In the genomic region with DNA sequence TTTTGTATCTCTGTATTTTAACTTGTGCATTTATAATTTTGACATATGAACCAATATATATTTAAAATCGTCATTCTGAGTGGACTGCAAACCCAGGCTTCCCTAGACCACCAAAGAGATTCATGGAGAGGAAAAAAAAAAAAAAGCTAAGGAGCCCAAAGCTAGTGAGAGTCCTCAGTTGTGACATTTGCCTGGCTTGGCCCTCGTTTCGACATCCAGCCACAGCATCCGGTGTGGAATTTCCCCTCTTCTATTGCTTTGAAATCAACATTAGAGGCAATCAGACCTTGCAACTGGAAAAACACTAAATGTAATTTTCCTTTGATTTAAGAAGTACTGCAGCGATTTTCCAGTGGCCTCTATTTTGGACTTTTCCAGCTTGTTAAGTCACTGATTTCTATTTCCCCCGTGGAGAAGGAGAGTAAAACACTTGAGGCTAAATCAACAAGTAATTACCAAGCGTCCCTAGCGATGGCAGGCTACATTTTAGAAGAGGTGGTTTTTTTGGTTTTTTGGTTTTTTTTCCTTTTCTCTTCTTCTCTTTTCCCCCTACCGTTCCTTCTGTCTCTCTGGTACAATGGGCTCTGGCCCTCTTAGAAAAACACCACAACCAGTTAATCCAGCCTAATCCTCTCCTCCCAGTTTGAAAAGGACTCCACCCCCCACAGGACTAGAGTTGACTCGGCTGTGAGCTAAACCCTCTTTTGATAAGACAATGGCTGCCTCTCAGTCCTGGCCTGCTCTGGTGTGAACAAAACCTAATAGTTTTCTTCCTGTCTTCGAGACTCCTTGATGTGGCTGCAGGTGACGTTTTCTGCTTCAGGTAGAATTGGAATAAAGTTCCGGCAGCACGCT, we compare ENCODE assay signal across 20 mouse cellular contexts. TPM values are rescaled to one million over a fixed set of nuclear protein-coding genes. Genes with fewer than 3 reads are reported as not detected.
DNase-seq lines count a peak whose midpoint lies in the region; ATAC-seq and TF ChIP-seq lines count a peak whose summit lies in the region.
"Had no signal": no experiment of that assay in that cellular context is flagged by ENCODE, and none has a peak within 500 bp of the region (broad histone marks: within the 10 kb centered on the region; RNA-seq: fewer than 3 reads in every experiment).

No protein-coding gene starts in this region.

- ATAC-seq in heart, embryonic 14.5 days (ENCODE audit: insufficient number of reproducible peaks, insufficient read depth, low FRiP score, low read depth), result no peak
- ATAC-seq in megakaryocyte, adult 5-6 weeks (ENCODE audit: poor library complexity, severe bottlenecking), result peak; percentile 44; the same call in 1 of the 2 replicates
- ATAC-seq: forebrain, postnatal 0 days; Patski had no signal

- WGBS in heart, embryonic 14.5 days, result 31% methylated on average over 14 of the region's 14 CpGs

- no peak for TF ChIP-seq POLR2A in brain, embryonic 14.5 days (IDR thresholded peaks at IDR 0.05; ENCODE audit: borderline replicate concordance, extremely low read depth, insufficient read depth, insufficient read length, poor library complexity, severe bottlenecking)

- H3K4me2 ChIP-seq in heart, embryonic 14.5 days (ENCODE audit: low read length), result 0 out of 2 replicates have a peak overlapping the region, but pooled peaks have one; percentile 6
- H3K4me2 ChIP-seq: embryonic facial prominence, embryonic 12.5 days; hindbrain, embryonic 14.5 days; limb, embryonic 12.5 days; neural tube, embryonic 15.5 days had no signal

- no peaks in the 10 kb centered on the region for H3K9me3 ChIP-seq in heart, embryonic 14.5 days (ENCODE audit: control insufficient read depth, low read length)
- H3K9me3 ChIP-seq: embryonic facial prominence, embryonic 12.5 days; limb, embryonic 12.5 days; neural tube, embryonic 15.5 days had no signal

- DNase-seq in heart, adult 8-10 months (ENCODE audit: low spot score), result no peak
- peak; percentile 48 for DNase-seq in CD4-positive, CD25-positive, alpha-beta regulatory T cell, adult 2 months (ENCODE audit: low read depth, low spot score)
- DNase-seq in brain, embryonic 14.5 days (ENCODE audit: low read depth), result peak; percentile 67
- no peak for DNase-seq in left cerebral cortex, adult 11 months (ENCODE audit: low spot score)
- no peak for DNase-seq in thymus, postnatal 0 days (ENCODE audit: low spot score)
- DNase-seq in ovary, postnatal 10 days (ENCODE audit: low spot score), result no peak
- DNase-seq: adrenal gland, postnatal 14 days; forebrain, postnatal 0 days; right cerebral cortex, postnatal 25 days; thymus, postnatal 25 days had no signal

- TF ChIP-seq CTCF in brain, embryonic 14.5 days (IDR thresholded peaks at IDR 0.05; ENCODE audit: borderline replicate concordance, extremely low read depth, insufficient read depth, insufficient read length), result no peak

- H3K27ac ChIP-seq in heart, embryonic 14.5 days (replicated peaks in 1 of 2; ENCODE audit: control insufficient read depth in 1 of 2, insufficient read depth in 1 of 2, low read depth in 2 of 2, low read length in 2 of 2), result no peak overlapping the region
- H3K27ac ChIP-seq: embryonic facial prominence, embryonic 12.5 days; hindbrain, embryonic 14.5 days; limb, embryonic 12.5 days; neural tube, embryonic 15.5 days had no signal

- H3K4me3 ChIP-seq in heart, embryonic 14.5 days (ENCODE audit: control insufficient read depth in 1 of 2, insufficient read depth in 1 of 2, low read depth in 1 of 2, low read length in 2 of 2), result no peak overlapping the region
- H3K4me3 ChIP-seq: embryonic facial prominence, embryonic 12.5 days; limb, embryonic 12.5 days; neural tube, embryonic 15.5 days had no signal

- H3K27me3 ChIP-seq in heart, embryonic 14.5 days (ENCODE audit: control insufficient read depth, insufficient read depth, low read length), result peaks cover 7% of the 10 kb centered on the region; the same call in 1 of the 2 replicates
- H3K27me3 ChIP-seq: Patski had no signal

- no peaks in the 10 kb centered on the region for H3K36me3 ChIP-seq in heart, embryonic 14.5 days (ENCODE audit: control insufficient read depth, insufficient read depth, low read length)
- H3K36me3 ChIP-seq: embryonic facial prominence, embryonic 12.5 days; limb, embryonic 12.5 days; neural tube, embryonic 15.5 days had no signal

- no peak overlapping the region for H3K9ac ChIP-seq in heart, embryonic 14.5 days (ENCODE audit: low read length)
- H3K9ac ChIP-seq: embryonic facial prominence, embryonic 12.5 days; forebrain, postnatal 0 days; hindbrain, embryonic 14.5 days; limb, embryonic 12.5 days; neural tube, embryonic 15.5 days had no signal

- peaks cover 2 to 6% of the 10 kb centered on the region in 2 experiments; a peak in 1 of 4 replicates for H3K4me1 ChIP-seq in heart, embryonic 14.5 days (ENCODE audit: control insufficient read depth in 2 of 2, insufficient read depth in 2 of 2, low read length in 2 of 2)

RNA-seq across cellular contexts. Expression of gene Tal2, which starts 2.9 kb away (rescaled TPM):
- 0.15 TPM in 1 of 2 replicates, not detected in the other for polyA plus RNA-seq in heart, embryonic 14.5 days (2014; fragmentation: Nextera tagmentation; extraction: Ambion mirVana)
- total RNA-seq in heart, adult 8-10 months (2022), result under 1 TPM in 3 of 4 experiments, not detected in 1; 0.09 to 0.22 (median 0.09) TPM
- polyA plus RNA-seq in brain, embryonic 14.5 days (2012; rRNA removed), result 8.8 and 13.0 TPM in 2 replicates
- total RNA-seq in megakaryocyte, adult 5-6 weeks (2015), result 0.07 and 0.39 TPM in 2 replicates
- 0.48 and 0.65 TPM in 2 replicates for total RNA-seq in megakaryocyte, adult 5-6 weeks (2017)
- 0.08 TPM in 1 of 2 replicates, not detected in the other for polyA plus RNA-seq in thymus, postnatal 0 days (2015; fragmentation: Nextera tagmentation; extraction: Ambion mirVana)
- total RNA-seq: monocyte, adult 5-6 weeks had no signal
- polyA plus RNA-seq: heart, postnatal 0 days; liver, embryonic 16.5 days; Patski had no signal

RNA-seq across cellular contexts. Expression of gene Tmem38b, which starts 43.4 kb away (rescaled TPM):
- polyA plus RNA-seq in heart, embryonic 14.5 days (2014; fragmentation: Nextera tagmentation; extraction: Ambion mirVana), result 10.2 and 11.2 TPM in 2 replicates
- 10 to 100 TPM; 21.7 to 30.6 (median 27.4) TPM for total RNA-seq in heart, adult 8-10 months (2022)
- 3.6 and 7.0 TPM in 2 replicates for polyA plus RNA-seq in brain, embryonic 14.5 days (2012; rRNA removed)
- total RNA-seq in megakaryocyte, adult 5-6 weeks (2015), result 37.6 and 39.2 TPM in 2 replicates
- 15.3 and 18.3 TPM in 2 replicates for total RNA-seq in megakaryocyte, adult 5-6 weeks (2017)
- polyA plus RNA-seq in thymus, postnatal 0 days (2015; fragmentation: Nextera tagmentation; extraction: Ambion mirVana), result 6.9 TPM in 2 replicates

Comparison
In these comparisons a context has a peak if more than half of its experiments do, and no peak if none do; other contexts are left out.
1. DNase-seq: peak in CD4-positive, CD25-positive, alpha-beta regulatory T cell, adult 2 months (single experiment) and brain, embryonic 14.5 days (single experiment); none in heart, adult 8-10 months (single experiment), left cerebral cortex, adult 11 months (single experiment), thymus, postnatal 0 days (single experiment) and ovary, postnatal 10 days (single experiment).